Mouse (Mus musculus): Measurements from ENCODE around the gene Wnt9a. TPM values are rescaled to one million over a fixed set of nuclear protein-coding genes. Genes with fewer than 3 reads are reported as not detected.

Wnt9a gene
- polyA plus RNA-seq, 1 experiment from 2014 or later: 3.8 TPM

DNA sequence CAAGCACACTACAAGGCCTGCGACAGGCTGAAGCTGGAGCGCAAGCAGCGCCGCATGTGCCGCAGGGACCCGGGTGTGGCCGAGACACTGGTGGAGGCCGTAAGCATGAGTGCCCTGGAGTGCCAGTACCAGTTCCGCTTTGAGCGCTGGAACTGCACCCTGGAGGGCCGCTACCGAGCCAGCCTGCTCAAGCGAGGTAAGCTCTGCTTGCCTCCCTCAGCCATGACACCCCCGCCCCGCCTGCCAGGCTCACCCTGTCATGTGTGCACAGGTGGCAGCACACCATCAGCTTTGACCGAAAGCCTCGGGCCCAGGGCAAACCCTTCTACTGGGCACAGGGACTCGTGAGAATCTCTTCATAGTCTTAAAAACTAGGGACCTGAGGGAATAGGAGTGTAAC is 20.9 kb downstream of the Wnt9a start:
- no peak overlapping the region for H3K4me3 ChIP-seq
- ATAC-seq (ENCODE audit: low read depth): no peak

DNA sequence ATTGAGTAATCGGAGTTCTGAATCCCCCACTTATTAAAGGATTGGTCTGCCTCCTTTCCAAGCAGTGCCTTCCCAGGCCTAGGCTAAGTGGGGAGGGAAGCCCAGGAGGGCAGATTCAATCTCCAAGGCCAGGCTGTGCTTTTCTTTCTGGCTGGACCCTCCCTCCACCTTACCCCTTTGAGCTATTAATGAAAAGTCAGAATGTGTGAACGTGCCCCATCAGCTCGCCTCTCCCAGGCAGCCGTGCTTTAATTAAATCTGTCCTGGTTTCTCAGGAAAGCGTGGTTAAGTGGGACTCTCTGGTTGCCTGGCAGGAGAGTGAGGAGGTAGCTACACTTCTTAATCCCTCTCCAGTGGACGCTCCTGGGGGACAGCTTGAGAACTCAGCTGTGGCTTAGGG is 22.9 kb downstream of the Wnt9a start:
- Histone ChIP-seq H3K27ac (replicated peaks) (no peak overlapping the region), H3K9ac (no peak overlapping the region)
- 41% methylated on average over 6 of the region's 6 CpGs for WGBS

More for the DNA sequence above, 20.9 kb downstream of the Wnt9a start:
- H3K36me3 ChIP-seq: no peaks in the 10 kb centered on the region
- H3K27me3 ChIP-seq: no peaks in the 10 kb centered on the region
- no peak overlapping the region for H3K4me2 ChIP-seq
- WGBS: 87% methylated on average over 18 of the region's 18 CpGs
- no peak overlapping the region for H3K27ac ChIP-seq (replicated peaks)
- no peak overlapping the region for H3K9ac ChIP-seq
- H3K4me1 ChIP-seq (replicated peaks): 0 out of 2 replicates have a peak, but pooled peaks cover 9% of the 10 kb centered on the region
- no peaks in the 10 kb centered on the region for H3K9me3 ChIP-seq

DNA sequence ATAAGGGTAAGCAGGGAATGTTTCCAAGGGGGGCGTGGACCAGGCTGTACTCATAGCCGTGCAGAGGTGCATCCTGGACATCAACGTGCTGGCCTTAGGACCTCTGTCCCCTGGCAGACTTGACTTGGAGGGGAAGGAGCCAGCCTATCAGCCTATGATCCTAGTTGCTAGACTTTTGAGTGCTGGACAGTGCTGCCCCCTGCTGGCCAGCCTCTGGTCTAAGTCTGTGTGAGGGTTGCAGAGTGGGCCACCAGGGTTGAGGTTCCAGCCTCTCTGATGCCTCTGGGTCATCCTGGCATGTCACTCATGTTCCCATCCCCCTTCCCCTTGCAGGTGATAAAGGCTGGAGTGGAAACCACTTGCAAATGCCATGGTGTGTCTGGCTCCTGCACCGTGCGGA is 23.8 kb downstream of the Wnt9a start:
- 51% methylated on average over 5 of the region's 5 CpGs for WGBS
- Histone ChIP-seq H3K9me3 (no peaks in the 10 kb centered on the region), H3K27me3 (no peaks in the 10 kb centered on the region), H3K4me2 (no peak overlapping the region), H3K27ac (replicated peaks) (no peak overlapping the region), H3K9ac (no peak overlapping the region), H3K4me3 (no peak overlapping the region), H3K4me1 (replicated peaks) (0 out of 2 replicates have a peak, but pooled peaks cover 9% of the 10 kb centered on the region), H3K36me3 (no peaks in the 10 kb centered on the region)
- ATAC-seq (ENCODE audit: low read depth): no peak

More for the DNA sequence above, 22.9 kb downstream of the Wnt9a start:
- Histone ChIP-seq H3K36me3 (no peaks in the 10 kb centered on the region), H3K4me3 (no peak overlapping the region), H3K4me2 (no peak overlapping the region), H3K4me1 (replicated peaks) (0 out of 2 replicates have a peak, but pooled peaks cover 9% of the 10 kb centered on the region), H3K9me3 (no peaks in the 10 kb centered on the region), H3K27me3 (no peaks in the 10 kb centered on the region)
- no peak for ATAC-seq (ENCODE audit: low read depth)

DNA sequence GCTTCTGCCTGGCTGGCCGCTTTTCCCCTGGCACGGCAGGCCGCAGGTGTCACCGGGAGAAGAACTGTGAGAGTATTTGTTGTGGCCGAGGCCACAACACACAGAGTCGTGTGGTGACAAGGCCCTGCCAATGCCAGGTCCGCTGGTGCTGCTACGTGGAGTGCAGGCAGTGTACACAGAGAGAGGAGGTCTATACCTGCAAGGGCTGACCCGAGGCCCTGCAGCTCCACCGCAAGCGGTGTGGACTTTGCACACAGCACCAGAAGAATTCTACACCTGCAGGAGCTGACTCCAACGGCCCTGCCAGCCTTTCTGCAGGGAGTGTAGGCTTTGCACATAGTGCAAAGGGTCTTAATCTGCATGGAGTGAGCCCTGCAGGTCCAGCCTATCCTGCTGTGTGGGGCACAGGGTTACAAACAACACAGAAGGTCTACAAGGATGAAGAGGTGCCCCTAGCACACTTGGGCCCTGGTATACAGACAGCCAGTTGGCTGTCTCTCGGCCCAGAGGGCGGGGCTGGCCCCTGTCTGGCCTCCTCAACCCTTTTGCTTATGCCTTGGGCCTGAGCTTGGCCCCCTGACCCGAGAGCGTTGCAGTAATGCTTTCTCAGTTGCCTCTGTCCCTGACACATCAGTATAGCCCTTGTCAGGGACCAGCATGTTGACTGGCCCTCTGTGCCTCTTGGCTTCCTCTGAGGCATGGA is 24.6 kb downstream of the Wnt9a start:
- Histone ChIP-seq H3K9ac (no peak overlapping the region), H3K36me3 (no peaks in the 10 kb centered on the region), H3K4me2 (no peak overlapping the region), H3K4me1 (replicated peaks) (0 out of 2 replicates have a peak, but pooled peaks cover 11% of the 10 kb centered on the region), H3K4me3 (no peak overlapping the region), H3K27ac (replicated peaks) (no peak overlapping the region), H3K9me3 (no peaks in the 10 kb centered on the region), H3K27me3 (no peaks in the 10 kb centered on the region)
- WGBS: 82% methylated on average over 16 of the region's 16 CpGs
- ATAC-seq (ENCODE audit: low read depth): no peak

DNA sequence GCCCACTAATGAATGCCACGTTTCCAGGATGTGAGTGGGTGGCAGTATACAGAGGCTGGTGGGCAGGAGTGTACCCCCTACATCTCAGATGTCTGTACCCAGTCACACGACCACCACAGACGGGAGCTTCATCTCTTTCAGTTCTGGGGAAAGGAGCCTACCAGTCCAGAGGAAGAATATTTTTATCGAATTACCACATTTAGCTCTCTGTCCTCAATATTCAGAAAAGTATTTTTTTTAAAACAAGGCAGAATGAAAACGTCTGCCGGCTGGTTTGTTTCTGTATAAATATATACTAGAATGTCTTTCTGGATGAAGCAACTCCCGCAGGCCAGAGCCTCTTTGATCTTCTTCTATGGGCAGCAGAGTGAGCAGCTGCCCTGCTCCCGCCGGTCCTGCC is 26.2 kb downstream of the Wnt9a start:
- H3K36me3 ChIP-seq: no peaks in the 10 kb centered on the region
- no peaks in the 10 kb centered on the region for H3K27me3 ChIP-seq
- WGBS: 55% methylated on average over 9 of the region's 9 CpGs
- no peaks in the 10 kb centered on the region for H3K9me3 ChIP-seq
- H3K4me1 ChIP-seq (replicated peaks): peaks cover 17% of the 10 kb centered on the region; the same call in 1 of the 2 replicates
- no peak overlapping the region for H3K9ac ChIP-seq
- no peak for ATAC-seq (ENCODE audit: low read depth)
- no peak overlapping the region for H3K4me2 ChIP-seq
- H3K27ac ChIP-seq (replicated peaks): no peak overlapping the region
- no peak overlapping the region for H3K4me3 ChIP-seq

DNA sequence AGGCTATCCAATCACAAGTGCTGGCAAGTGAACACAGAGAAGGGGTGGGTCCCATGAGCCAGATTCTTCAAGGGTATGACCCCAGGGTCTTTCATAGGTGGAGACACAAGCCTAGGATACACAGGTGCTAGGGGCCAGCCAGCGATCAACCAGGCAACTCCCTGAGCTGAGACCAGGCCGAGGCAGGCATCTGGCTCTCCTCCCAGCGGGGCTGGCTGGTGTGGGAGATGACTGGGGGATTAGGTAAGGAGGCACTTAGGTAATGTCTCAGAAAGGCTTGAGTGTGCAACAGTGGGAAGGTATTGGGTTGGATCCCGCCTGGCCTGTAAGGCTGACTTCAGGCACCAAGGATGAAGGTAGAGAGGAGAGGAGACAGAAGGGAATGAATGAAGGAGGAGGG is 28.4 kb downstream of the Wnt9a start:
- no peak for ATAC-seq (ENCODE audit: low read depth)
- WGBS: 85% methylated on average over 4 of the region's 4 CpGs

DNA sequence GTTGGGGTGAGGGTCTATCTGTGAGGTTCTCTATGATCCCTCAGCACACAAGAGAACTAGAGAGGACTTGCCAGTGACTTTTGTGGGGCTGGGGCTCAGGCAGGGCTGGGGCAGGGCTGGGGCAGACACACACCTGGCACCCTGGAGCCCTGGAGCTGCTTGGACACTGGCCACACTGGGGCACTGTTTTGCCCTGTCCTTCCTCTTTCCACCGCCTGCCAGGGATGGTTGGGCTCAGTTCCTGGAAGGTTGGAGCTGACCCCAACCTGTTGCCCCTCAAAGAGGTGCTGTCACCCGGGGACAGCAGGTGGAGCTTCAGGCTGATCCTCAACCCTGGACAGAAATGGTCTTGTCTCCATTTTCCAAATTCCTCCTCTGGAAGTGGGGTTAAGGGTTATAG is 29.2 kb downstream of the Wnt9a start:
- Histone ChIP-seq H3K4me2 (no peak overlapping the region), H3K27ac (replicated peaks) (no peak overlapping the region), H3K4me3 (no peak overlapping the region), H3K9ac (no peak overlapping the region), H3K4me1 (replicated peaks) (peaks cover 8% of the 10 kb centered on the region; the same call in 1 of the 2 replicates), H3K9me3 (no peaks in the 10 kb centered on the region), H3K36me3 (no peaks in the 10 kb centered on the region), H3K27me3 (no peaks in the 10 kb centered on the region)
- no peak for ATAC-seq (ENCODE audit: low read depth)
- 64% methylated on average over 2 of the region's 2 CpGs for WGBS

More for the DNA sequence above, 28.4 kb downstream of the Wnt9a start:
- no peaks in the 10 kb centered on the region for H3K36me3 ChIP-seq
- no peaks in the 10 kb centered on the region for H3K27me3 ChIP-seq
- H3K27ac ChIP-seq (replicated peaks): no peak overlapping the region
- H3K9ac ChIP-seq: no peak overlapping the region
- H3K4me2 ChIP-seq: no peak overlapping the region
- H3K4me3 ChIP-seq: no peak overlapping the region
- peaks cover 8% of the 10 kb centered on the region; the same call in 1 of the 2 replicates for H3K4me1 ChIP-seq (replicated peaks)
- H3K9me3 ChIP-seq: no peaks in the 10 kb centered on the region

DNA sequence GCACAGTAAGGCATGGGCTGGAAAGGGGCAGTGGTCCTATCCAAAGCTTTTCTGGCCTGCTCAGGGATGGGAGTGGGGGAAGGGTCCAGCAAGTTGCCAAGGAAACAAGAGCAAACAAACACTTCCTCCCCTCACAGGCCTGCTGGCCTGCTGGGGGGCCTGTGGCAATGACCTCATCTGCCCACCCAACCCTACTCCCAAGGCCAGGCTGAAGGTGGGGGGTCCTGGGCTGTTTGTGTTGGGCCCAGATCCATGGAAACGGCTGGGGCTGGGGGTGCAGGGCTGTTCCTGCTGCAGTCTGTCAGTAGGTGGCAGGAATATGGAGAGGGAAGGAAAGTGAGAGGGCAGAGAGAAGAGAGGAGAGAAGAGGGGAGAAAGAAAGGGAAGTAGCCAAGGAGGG is 29.7 kb downstream of the Wnt9a start:
- Histone ChIP-seq H3K27ac (replicated peaks) (no peak overlapping the region), H3K36me3 (no peaks in the 10 kb centered on the region), H3K4me3 (no peak overlapping the region), H3K27me3 (no peaks in the 10 kb centered on the region), H3K4me2 (no peak overlapping the region), H3K9ac (no peak overlapping the region), H3K4me1 (replicated peaks) (peaks cover 8% of the 10 kb centered on the region; the same call in 1 of the 2 replicates), H3K9me3 (no peaks in the 10 kb centered on the region)
- 28% methylated on average over 1 of the region's 1 CpGs for WGBS
- 0 out of 2 replicates have a peak, but pooled peaks have one; percentile 32 for ATAC-seq (ENCODE audit: low read depth)

DNA sequence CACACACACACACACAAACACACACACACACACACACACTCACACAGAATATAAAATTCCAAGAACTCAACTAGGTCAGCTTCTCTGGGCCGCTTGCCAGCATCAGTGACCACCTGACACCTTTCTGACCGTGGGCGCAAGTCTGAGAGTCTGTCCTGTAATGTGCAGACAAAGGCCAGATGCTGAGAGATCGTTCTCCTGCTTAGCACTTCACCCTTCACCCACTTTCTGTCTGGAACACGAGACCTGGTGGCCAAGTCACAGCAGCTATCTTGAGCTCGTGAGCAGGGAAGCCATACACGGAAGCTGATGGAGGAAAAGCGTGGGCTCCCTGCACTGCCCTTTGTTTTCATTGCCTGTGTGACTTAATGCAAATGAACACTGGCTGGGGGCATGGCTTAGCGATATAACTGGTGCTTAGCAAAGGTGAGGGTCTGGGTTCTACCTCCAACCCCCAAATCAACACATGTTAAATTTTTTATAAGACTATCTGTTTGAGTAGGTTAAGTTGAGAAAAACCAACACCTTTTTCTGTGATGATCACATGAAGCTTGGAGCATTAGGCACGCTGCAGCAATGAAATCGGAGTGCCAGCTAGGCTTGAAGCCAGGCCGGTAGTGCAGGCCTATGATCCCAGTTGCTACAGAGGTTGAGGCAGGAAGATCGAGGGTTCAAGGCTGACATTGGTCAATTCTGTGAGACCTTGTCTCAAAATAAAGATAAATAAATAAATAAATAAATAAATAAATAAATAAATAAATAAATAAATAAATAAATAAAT is 31.4 kb downstream of the Wnt9a start:
- H3K9ac ChIP-seq: no peak overlapping the region
- no peak overlapping the region for H3K4me3 ChIP-seq
- no peak overlapping the region for H3K27ac ChIP-seq (replicated peaks)
- no peak overlapping the region for H3K4me2 ChIP-seq
- WGBS: 77% methylated on average over 13 of the region's 13 CpGs
- no peaks in the 10 kb centered on the region for H3K27me3 ChIP-seq
- H3K36me3 ChIP-seq: no peaks in the 10 kb centered on the region
- H3K9me3 ChIP-seq: no peaks in the 10 kb centered on the region
- ATAC-seq (ENCODE audit: low read depth): no peak
- peaks cover 8% of the 10 kb centered on the region; the same call in 1 of the 2 replicates for H3K4me1 ChIP-seq (replicated peaks)

DNA sequence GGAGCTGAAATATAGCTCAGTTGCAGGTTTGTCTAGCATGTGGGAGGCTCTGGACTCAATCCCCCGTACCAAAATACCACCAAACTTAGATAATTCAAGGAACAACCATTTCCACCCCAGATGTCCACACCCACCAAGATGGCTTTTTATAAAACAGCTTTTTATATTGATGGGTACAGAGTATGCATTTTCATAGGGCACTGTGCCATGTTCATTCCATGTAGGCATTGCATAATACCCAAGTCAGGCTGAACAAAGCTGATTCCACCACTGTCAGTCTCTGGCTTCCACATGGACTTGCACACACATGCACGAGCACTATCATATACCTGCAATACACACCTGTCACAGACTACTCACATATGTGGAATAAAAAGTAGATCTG is 32.0 kb downstream of the Wnt9a start:
- H3K27me3 ChIP-seq: no peaks in the 10 kb centered on the region
- no peaks in the 10 kb centered on the region for H3K36me3 ChIP-seq
- H3K4me1 ChIP-seq (replicated peaks): peaks cover 8% of the 10 kb centered on the region; the same call in 1 of the 2 replicates
- no peak overlapping the region for H3K4me2 ChIP-seq
- ATAC-seq (ENCODE audit: low read depth): no peak
- no peak overlapping the region for H3K4me3 ChIP-seq
- 86% methylated on average over 2 of the region's 2 CpGs for WGBS
- H3K9me3 ChIP-seq: no peaks in the 10 kb centered on the region
- no peak overlapping the region for H3K27ac ChIP-seq (replicated peaks)
- H3K9ac ChIP-seq: no peak overlapping the region

DNA sequence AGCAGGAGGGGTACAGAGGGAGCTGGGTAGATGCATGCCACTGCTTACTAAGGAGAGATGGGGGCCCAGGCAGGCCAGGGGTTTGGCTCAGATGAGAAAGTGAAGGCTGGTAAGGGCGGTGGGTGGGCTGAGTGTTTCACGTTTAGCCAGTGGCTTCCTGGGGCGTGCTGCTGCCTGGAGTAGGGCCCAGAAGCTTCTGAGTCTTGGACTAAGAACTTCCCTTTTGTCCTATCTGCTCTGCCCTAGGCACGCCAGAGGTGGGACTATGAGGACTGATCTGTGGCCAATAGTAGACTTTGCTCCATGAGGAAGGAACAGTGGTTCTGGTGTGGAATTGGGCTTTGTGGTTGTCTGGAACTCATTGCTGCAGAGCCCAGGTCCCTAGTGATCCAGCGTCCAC is 36.2 kb downstream of the Wnt9a start:
- Histone ChIP-seq H3K4me3 (no peak overlapping the region), H3K9me3 (no peaks in the 10 kb centered on the region), H3K4me1 (replicated peaks) (no peaks in the 10 kb centered on the region), H3K27me3 (no peaks in the 10 kb centered on the region), H3K9ac (no peak overlapping the region), H3K27ac (replicated peaks) (no peak overlapping the region), H3K4me2 (no peak overlapping the region), H3K36me3 (no peaks in the 10 kb centered on the region)
- 79% methylated on average over 5 of the region's 5 CpGs for WGBS
- no peak for ATAC-seq (ENCODE audit: low read depth)

DNA sequence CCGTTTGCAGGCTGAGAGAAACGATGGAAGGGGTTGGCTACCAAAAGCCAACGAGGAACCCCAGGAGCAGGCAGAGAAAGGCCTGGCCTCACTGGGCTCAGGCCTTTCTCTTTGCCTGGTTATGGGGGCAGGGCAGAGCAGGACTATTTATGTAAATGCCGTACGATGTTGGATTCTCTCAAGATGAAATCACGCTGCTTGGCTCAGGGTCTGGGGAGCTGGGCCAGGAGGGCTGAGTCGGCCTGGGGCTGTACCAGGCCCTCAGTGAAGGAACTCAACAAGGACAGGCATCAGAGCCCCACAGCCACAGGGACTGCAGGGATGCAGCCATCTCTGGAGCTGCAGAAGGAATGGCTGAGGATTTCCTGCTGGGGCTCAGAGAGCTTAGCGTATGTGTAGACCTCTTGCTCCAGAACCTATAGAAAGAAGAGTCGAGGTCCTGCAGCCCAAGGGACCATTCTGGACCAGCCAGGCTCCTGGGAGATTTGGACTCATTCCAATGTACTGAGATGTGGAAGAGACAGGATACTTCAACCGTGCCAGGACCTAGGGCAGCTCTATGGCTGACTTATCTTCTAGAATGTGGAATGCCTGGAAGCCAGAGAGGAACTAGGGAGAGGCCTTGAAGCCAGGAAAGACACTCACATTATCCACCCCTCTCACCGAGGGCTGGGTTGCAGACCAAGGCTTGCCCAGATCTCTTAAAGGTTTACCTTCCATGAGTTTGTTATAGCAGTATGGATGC is 39.6 kb downstream of the Wnt9a start:
- Histone ChIP-seq H3K9ac (no peak overlapping the region), H3K27me3 (no peaks in the 10 kb centered on the region), H3K9me3 (no peaks in the 10 kb centered on the region), H3K4me2 (no peak overlapping the region), H3K4me3 (no peak overlapping the region), H3K27ac (replicated peaks) (no peak overlapping the region), H3K36me3 (no peaks in the 10 kb centered on the region), H3K4me1 (replicated peaks) (peaks cover 8% of the 10 kb centered on the region)
- ATAC-seq (ENCODE audit: low read depth): no peak
- WGBS: 82% methylated on average over 11 of the region's 11 CpGs
